In the genomic region with DNA sequence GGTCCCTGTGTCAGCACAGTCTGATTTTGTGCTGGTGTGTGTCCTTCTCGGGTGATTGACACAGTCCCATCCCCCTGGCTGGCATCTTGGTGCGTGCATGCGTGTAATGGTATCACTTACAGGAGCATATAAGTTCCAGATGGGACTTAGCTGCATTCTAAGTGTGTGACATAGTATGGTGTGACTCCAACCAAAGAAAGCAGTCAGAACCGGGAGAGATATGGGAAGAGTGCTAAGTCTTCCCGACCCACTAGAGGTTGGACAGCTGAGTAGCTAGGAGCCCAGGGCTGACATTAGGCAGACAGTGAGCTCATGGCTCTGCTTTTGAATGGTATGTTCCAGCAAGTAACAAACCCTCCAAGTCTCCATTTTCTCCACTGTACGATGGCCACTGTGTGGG, we compare ENCODE assay signal across 15 mouse cellular contexts. TPM values are rescaled to one million over a fixed set of nuclear protein-coding genes. Genes with fewer than 3 reads are reported as not detected.
A peak's percentile ranks its signal among the peaks of the same experiment; 100 is the strongest.
DNase-seq lines count a peak whose midpoint lies in the region; ATAC-seq and TF ChIP-seq lines count a peak whose summit lies in the region.
"Had no signal": no experiment of that assay in that cellular context is flagged by ENCODE, and none has a peak within 500 bp of the region (broad histone marks: within the 10 kb centered on the region; RNA-seq: fewer than 3 reads in every experiment).

No protein-coding gene starts in this region.

- 62% methylated on average over 6 of the region's 6 CpGs for WGBS in heart, adult 2 months
- 75% methylated on average over 6 of the region's 6 CpGs for WGBS in kidney, embryonic 16.5 days
- 63% methylated on average over 6 of the region's 6 CpGs for WGBS in kidney, adult 2 months
- 62% methylated on average over 6 of the region's 6 CpGs for WGBS in embryonic facial prominence, embryonic 10.5 days
- WGBS in embryonic facial prominence, embryonic 13.5 days, result 34% methylated on average over 6 of the region's 6 CpGs

- peaks cover 31% of the 10 kb centered on the region for H3K4me1 ChIP-seq in heart, adult 2 months (ENCODE audit: control insufficient read depth, insufficient read depth, low read length)
- H3K4me1 ChIP-seq in kidney, embryonic 16.5 days (ENCODE audit: insufficient read depth, low read length), result no peaks in the 10 kb centered on the region
- peaks cover 51% of the 10 kb centered on the region for H3K4me1 ChIP-seq in kidney, adult 2 months (ENCODE audit: control insufficient read depth, insufficient read depth, low read length)
- H3K4me1 ChIP-seq in embryonic facial prominence, embryonic 10.5 days, result peaks cover 18% of the 10 kb centered on the region
- peaks cover 19% of the 10 kb centered on the region for H3K4me1 ChIP-seq in embryonic facial prominence, embryonic 13.5 days
- H3K4me1 ChIP-seq: hindbrain, embryonic 15.5 days had no signal

- no peaks in the 10 kb centered on the region for H3K9me3 ChIP-seq in kidney, embryonic 16.5 days (ENCODE audit: low read length)
- H3K9me3 ChIP-seq in embryonic facial prominence, embryonic 10.5 days, result no peaks in the 10 kb centered on the region
- no peaks in the 10 kb centered on the region for H3K9me3 ChIP-seq in embryonic facial prominence, embryonic 13.5 days
- H3K9me3 ChIP-seq: forebrain, embryonic 10.5 days; heart, embryonic 12.5 days; hindbrain, embryonic 15.5 days; limb, embryonic 10.5 days; liver, embryonic 12.5 days had no signal

- no peak overlapping the region for H3K4me3 ChIP-seq in heart, adult 2 months
- H3K4me3 ChIP-seq in kidney, embryonic 16.5 days (ENCODE audit: low read length), result no peak overlapping the region
- H3K4me3 ChIP-seq in kidney, adult 2 months (ENCODE audit: insufficient read depth, low read depth, low read length), result no peak overlapping the region
- H3K4me3 ChIP-seq in embryonic facial prominence, embryonic 10.5 days, result no peak overlapping the region
- H3K4me3 ChIP-seq in embryonic facial prominence, embryonic 13.5 days, result no peak overlapping the region
- H3K4me3 ChIP-seq: forebrain, embryonic 10.5 days; heart, embryonic 12.5 days; hindbrain, embryonic 15.5 days; limb, embryonic 10.5 days; liver, embryonic 12.5 days had no signal

- H3K79me2 ChIP-seq in heart, adult 2 months (replicated peaks; ENCODE audit: control insufficient read depth, insufficient read depth, low read length), result peaks cover 11% of the 10 kb centered on the region

- intact Hi-C loops in heart, adult 2 months (cut with DNase I), result loop anchor here (5.0 kb wide), 1 partner anchor 49 kb away; no protein-coding TSS in a partner anchor

- no peak overlapping the region for H3K4me2 ChIP-seq in kidney, embryonic 16.5 days (replicated peaks; ENCODE audit: low read depth, low read length)
- peak overlapping the region; percentile 9; the same call in 1 of the 2 replicates for H3K4me2 ChIP-seq in embryonic facial prominence, embryonic 13.5 days
- H3K4me2 ChIP-seq: hindbrain, embryonic 15.5 days; liver, embryonic 12.5 days had no signal

- no peak for TF ChIP-seq CTCF in heart, adult 2 months (IDR thresholded peaks at IDR 0.05)
- no peak for TF ChIP-seq CTCF in kidney, adult 2 months (conservative IDR thresholded peaks at IDR 0.05; ENCODE audit: insufficient read depth, insufficient read length, low read depth, low read length)

- TF ChIP-seq POLR2A in heart, adult 2 months (IDR thresholded peaks at IDR 0.05; ENCODE audit: insufficient read depth, low read depth, low read length), result no peak
- no peak for TF ChIP-seq POLR2A in kidney, adult 2 months (IDR thresholded peaks at IDR 0.05; ENCODE audit: low read depth, low read length)

- peaks cover 32% of the 10 kb centered on the region for H3K36me3 ChIP-seq in heart, adult 2 months (ENCODE audit: control insufficient read depth, insufficient read depth, low read length)
- no peaks in the 10 kb centered on the region for H3K36me3 ChIP-seq in kidney, embryonic 16.5 days (ENCODE audit: insufficient read depth, low read length)
- H3K36me3 ChIP-seq in kidney, adult 2 months (ENCODE audit: control insufficient read depth, insufficient read depth, low read length), result no peaks in the 10 kb centered on the region; the same call in 1 of the 2 replicates
- no peaks in the 10 kb centered on the region for H3K36me3 ChIP-seq in embryonic facial prominence, embryonic 10.5 days (replicated peaks)
- H3K36me3 ChIP-seq in embryonic facial prominence, embryonic 13.5 days, result no peaks in the 10 kb centered on the region
- H3K36me3 ChIP-seq: forebrain, embryonic 10.5 days; heart, embryonic 12.5 days; hindbrain, embryonic 15.5 days; limb, embryonic 10.5 days; liver, embryonic 12.5 days had no signal

- ATAC-seq in kidney, embryonic 16.5 days (ENCODE audit: low FRiP score, low TSS enrichment), result peak; percentile 61; the same call in 1 of the 2 replicates
- no peak for ATAC-seq in embryonic facial prominence, embryonic 13.5 days (ENCODE audit: insufficient number of reproducible peaks, insufficient read depth, low FRiP score, low TSS enrichment, low read depth)
- ATAC-seq: CD4-positive, CD25-positive, alpha-beta regulatory T cell, adult 4 months; liver, embryonic 12.5 days had no signal

- H3K27ac ChIP-seq in heart, adult 2 months, result peak overlapping the region; percentile 29
- no peak overlapping the region for H3K27ac ChIP-seq in kidney, embryonic 16.5 days (ENCODE audit: low read length)
- H3K27ac ChIP-seq in kidney, adult 2 months (ENCODE audit: insufficient read depth, low read depth, low read length), result no peak overlapping the region
- no peak overlapping the region for H3K27ac ChIP-seq in embryonic facial prominence, embryonic 10.5 days (replicated peaks)
- no peak overlapping the region for H3K27ac ChIP-seq in embryonic facial prominence, embryonic 13.5 days
- H3K27ac ChIP-seq: forebrain, embryonic 10.5 days; hindbrain, embryonic 15.5 days; limb, embryonic 10.5 days; liver, embryonic 12.5 days had no signal

- no peak for TF ChIP-seq EP300 in heart, adult 2 months (IDR thresholded peaks at IDR 0.05; ENCODE audit: insufficient read depth, low read depth, low read length)

- H3K9ac ChIP-seq in heart, adult 2 months (ENCODE audit: low read depth, low read length), result no peak overlapping the region
- no peak overlapping the region for H3K9ac ChIP-seq in kidney, embryonic 16.5 days (replicated peaks; ENCODE audit: low read length)
- no peak overlapping the region for H3K9ac ChIP-seq in embryonic facial prominence, embryonic 13.5 days
- H3K9ac ChIP-seq: heart, embryonic 12.5 days; hindbrain, embryonic 15.5 days; liver, embryonic 12.5 days had no signal

- no peak for DNase-seq in heart, adult 2 months
- no peak for DNase-seq in heart, postnatal 4 days
- no peak for DNase-seq in kidney, adult 2 months
- DNase-seq in embryonic facial prominence, embryonic 10.5 days (ENCODE audit: low spot score), result peak; percentile 32
- no peak for DNase-seq in layer of hippocampus, postnatal 14 days (ENCODE audit: low spot score in 2 of 2)
- DNase-seq: kidney, adult 9 months; layer of hippocampus, postnatal 36 days had no signal

- H3K27me3 ChIP-seq in heart, adult 2 months (ENCODE audit: control insufficient read depth, insufficient read depth, low read length), result no peaks in the 10 kb centered on the region
- no peaks in the 10 kb centered on the region for H3K27me3 ChIP-seq in kidney, embryonic 16.5 days (ENCODE audit: insufficient read depth, low read length)
- no peaks in the 10 kb centered on the region for H3K27me3 ChIP-seq in kidney, adult 2 months (replicated peaks; ENCODE audit: control insufficient read depth, insufficient read depth, low read length)
- no peaks in the 10 kb centered on the region for H3K27me3 ChIP-seq in embryonic facial prominence, embryonic 10.5 days (replicated peaks; ENCODE audit: low read depth, poor library complexity, severe bottlenecking)
- H3K27me3 ChIP-seq in embryonic facial prominence, embryonic 13.5 days, result 0 out of 2 replicates have a peak, but pooled peaks cover 2% of the 10 kb centered on the region
- H3K27me3 ChIP-seq: heart, embryonic 12.5 days; hindbrain, embryonic 15.5 days; liver, embryonic 12.5 days had no signal

RNA-seq across cellular contexts. Expression of gene Klf9, which starts 21.9 kb away (rescaled TPM):
- total RNA-seq in heart, adult 2 months (2021), result 100 to 1,000 TPM; 121 to 142 TPM
- polyA plus RNA-seq in heart, adult 2 months (2012; rRNA removed), result 40.3 and 47.1 TPM in 2 replicates
- total RNA-seq in heart, postnatal 4 days (2021), result 10 to 100 TPM; 26.9 to 27.3 TPM
- polyA plus RNA-seq in kidney, embryonic 16.5 days (2015; fragmentation: Nextera tagmentation; extraction: Ambion mirVana), result 5.8 and 6.5 TPM in 2 replicates
- 59.3 and 62.3 TPM in 2 replicates for polyA plus RNA-seq in kidney, adult 2 months (2012; rRNA removed)
- 0.79 and 0.96 TPM in 2 replicates for polyA plus RNA-seq in embryonic facial prominence, embryonic 10.5 days (2016; fragmentation: Nextera tagmentation; extraction: Ambion mirVana)
- polyA plus RNA-seq in embryonic facial prominence, embryonic 13.5 days (2015; fragmentation: Nextera tagmentation; extraction: Ambion mirVana), result 3.2 and 4.6 TPM in 2 replicates
- 100 to 1,000 TPM; 185 to 203 TPM for total RNA-seq in layer of hippocampus, postnatal 14 days (2021)
